Mouse (Mus musculus) adrenal gland, postnatal 25 days (tissue): ENCODE results near the gene Olfr721-ps1. TPM values are rescaled to one million over a fixed set of nuclear protein-coding genes. Genes with fewer than 3 reads are reported as not detected.

Source experiments
- DNase-seq: peaks from one replicate; pipeline ENCODE4 v3.0.0; 2021; ENCODE audit warnings: mixed read lengths
- long read RNA-seq: library from polyadenylated mRNA; stranded (forward); transcript quantifications from one replicate; pipeline ENCODE4 v2.0.0, GENCODE M21; 2021
- total RNA-seq: library from RNA; stranded (reverse); gene quantifications from 2 replicates; pipeline ENCODE4 v1.2.3, GENCODE M21; 2021

The Olfr721-ps1 gene
- not detected in 2 replicates for total RNA-seq
- long read RNA-seq: 0 reads

DNA sequence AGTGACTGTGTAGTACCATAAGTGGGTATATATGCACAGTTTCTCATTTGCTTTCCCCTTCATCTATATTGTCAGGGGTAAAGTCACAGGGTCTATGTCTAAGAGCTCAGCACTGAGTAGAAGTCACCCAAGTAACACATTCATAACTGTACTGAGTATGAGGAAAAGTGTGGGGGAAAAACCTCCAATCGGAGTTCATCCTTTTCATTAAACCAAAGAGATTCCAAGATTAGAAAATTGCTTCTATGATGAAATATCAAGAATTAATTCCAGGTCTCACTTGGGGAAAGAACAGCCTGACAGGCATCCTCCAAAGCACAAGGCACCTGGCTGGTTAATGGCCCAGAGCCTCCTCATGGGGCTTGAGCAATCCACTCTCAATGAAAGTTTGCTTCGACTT, at the start of gene Olfr721-ps1:
Gene Olfr721-ps1 (plus strand): TSS at position 301 of the 400 bp plus-strand sequence.
- DNase-seq: no peak

GRCm38 (mm10) chr14:14351721-14352590, 49.1 kb upstream of the Olfr721-ps1 start:
- DNase-seq: no peak

GRCm38 (mm10) chr14:14352606-14353005, 48.5 kb upstream of the Olfr721-ps1 start:
- DNase-seq: no peak

DNA sequence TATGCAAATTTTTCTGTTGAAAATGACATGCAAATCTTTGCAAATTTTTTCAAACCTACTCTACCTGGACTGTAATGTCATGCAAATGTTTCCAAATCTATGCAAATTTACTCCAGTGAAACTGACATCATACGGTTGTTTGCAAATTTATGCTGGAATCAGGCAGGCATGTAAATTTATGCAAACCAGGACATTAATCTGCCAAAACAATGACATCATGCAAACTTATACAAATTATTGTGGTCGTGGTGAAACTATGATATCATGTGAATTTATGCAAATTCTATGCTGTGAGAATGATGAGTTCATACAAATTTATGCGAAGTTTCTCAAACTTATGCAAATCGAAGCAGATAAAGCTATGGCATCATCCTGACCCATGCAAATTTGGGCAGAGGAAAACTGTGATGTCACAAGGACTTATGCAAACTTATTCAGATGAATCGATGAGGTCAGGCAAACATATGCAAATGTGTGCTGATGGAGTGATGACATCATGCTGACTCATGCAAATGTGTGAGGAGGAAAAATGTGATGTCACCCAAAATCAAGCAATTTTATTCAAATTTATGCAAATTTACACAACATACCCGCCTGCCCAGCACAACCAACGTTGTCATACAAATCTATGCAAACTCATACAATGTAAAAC, 47.9 kb upstream of the Olfr721-ps1 start:
- no peak for DNase-seq

DNA sequence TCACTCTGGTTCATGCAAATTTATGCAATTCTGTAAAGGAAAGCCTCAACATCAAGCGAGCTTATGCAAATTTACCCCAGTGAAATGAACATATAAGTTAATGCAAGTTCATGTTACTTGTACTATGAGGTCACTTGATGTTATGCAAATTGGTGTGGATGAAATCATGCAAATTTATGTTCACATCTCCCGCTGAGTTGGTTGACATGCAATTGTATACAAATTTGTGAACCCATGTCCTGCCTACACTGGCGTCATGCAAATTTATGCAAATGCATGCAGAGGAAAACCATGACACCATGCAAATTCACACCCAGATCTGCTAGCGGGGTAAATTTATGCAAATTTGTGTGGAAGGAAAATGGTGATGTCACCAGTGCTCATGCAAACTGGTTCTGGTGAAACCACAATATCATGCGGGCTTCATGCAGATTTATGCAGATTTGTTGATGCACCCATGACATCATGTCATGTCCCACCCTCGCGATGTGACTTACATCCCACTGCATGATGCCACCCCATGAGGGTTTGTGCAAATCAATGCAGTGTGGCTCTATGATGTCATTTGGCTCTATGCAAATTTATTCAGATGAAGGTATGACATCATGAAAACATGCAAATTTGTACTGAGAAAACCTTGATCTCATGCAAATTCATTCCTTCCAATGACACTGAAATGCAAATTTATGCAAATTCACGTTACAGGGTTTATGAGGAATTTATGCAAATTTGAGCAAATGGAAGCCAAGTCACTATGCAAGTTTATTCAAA, 47.2 kb upstream of the Olfr721-ps1 start:
- no peak for DNase-seq

DNA sequence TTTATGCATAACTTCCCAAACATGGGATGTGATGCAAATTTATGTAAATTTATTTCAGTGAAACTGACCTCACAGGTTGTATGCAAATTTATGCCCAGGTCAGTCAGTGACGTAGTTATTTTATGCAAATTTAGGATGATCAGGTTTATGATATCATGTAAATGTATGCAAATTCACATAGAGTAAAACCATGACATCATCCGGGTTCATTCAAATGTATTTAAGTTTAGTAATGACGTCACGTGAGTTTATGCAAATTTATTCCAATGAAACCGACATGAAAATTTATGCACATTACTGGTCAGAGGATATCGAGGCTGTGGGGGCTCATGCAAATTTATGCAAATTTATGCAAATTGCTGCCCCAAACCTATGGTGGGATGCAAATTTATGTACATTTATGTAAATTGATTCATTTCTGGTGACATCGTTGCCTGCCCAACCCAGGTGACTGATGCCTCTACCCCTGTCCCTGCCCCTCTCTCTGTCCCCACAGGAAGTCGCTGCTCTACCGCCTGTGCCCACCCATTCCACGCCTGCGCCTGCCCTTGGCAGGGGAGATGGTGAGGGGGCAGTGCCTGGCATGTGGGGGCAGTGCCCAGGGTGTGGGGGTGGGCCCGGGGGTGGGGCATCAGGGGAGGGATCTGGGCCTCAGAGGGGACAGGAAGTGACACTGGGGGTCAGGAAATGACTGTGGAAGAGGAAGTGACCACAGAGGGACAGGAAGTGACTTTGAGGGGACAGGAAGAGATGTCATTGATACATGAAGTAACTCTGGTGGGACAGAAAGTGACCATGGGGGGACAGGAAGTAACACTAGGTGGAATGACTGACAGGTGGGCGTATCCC, 46.4 kb upstream of the Olfr721-ps1 start:
- DNase-seq: no peak

DNA sequence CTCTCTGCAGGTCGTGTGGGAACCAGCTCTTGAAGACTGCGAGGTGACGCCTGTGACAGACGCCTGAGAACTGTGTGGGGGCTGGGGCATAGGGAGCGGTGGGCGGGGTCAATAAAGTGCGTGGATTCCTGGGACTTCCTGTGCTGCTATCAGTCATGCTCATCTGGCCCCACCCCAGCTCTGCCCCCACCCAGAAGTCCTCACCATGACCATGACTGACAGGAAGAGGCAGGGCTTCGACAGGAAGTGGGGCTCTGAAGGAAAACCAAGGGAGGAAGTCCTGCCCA, 45.8 kb upstream of the Olfr721-ps1 start:
- DNase-seq: no peak

- no peak for DNase-seq
These were observed 5.6 kb upstream of the Olfr721-ps1 start for GRCm38 (mm10) chr14:14395535-14395934.

GRCm38 (mm10) chr14:14436078-14436658, 35.1 kb downstream of the Olfr721-ps1 start:
- DNase-seq: no peak

Other genes with a start within 250 kb of the Olfr721-ps1 start
- gene Olfr720, start 214.5 kb upstream of the Olfr721-ps1 start, total RNA-seq: not detected in 2 replicates
- not detected in 2 replicates for gene Olfr31, start 78.5 kb upstream of the Olfr721-ps1 start, total RNA-seq
- gene Il3ra, start 55.0 kb upstream of the Olfr721-ps1 start, total RNA-seq: 12.7 and 16.0 TPM in 2 replicates